Mouse (Mus musculus) lung, adult 2 months (tissue): ENCODE measurements around the gene Atxn2. TPM values are rescaled to one million over a fixed set of nuclear protein-coding genes. Genes with fewer than 3 reads are reported as not detected.

ENCODE experiments used
- DNase-seq: peaks from one replicate; pipeline ENCODE4 v3.0.0; 2022
- H3K4me1 ChIP-seq: fragments of 200-500 bp; 2 replicates; pipeline ENCODE4 v1.6.1; 2011; ENCODE audit warnings: low read length; ENCODE audit not compliant: control insufficient read depth, insufficient read depth
- H3K4me3 ChIP-seq: fragments of 200-500 bp; replicated peaks from 2 replicates; pipeline ENCODE3; 2011; ENCODE audit warnings: low read depth, mild to moderate bottlenecking, control low read depth, low read length; ENCODE audit errors: extremely low read depth
- CTCF ChIP-seq: fragments of 200-500 bp; IDR thresholded peaks from 2 replicates; pipeline ENCODE4 v1.5.1; 2011; ENCODE audit warnings: mild to moderate bottlenecking, low read length, control low read depth; ENCODE audit not compliant: insufficient read depth
- POLR2A ChIP-seq: fragments of 200-500 bp; IDR thresholded peaks from 2 replicates; pipeline ENCODE4 v1.6.1; 2011; ENCODE audit warnings: low read depth, mild to moderate bottlenecking, control low read depth, low read length, borderline replicate concordance; ENCODE audit errors: extremely low read depth
- WGBS: fragments of 180-500 bp; shearing (Covaris S2); methylation state at CpG from one replicate; pipeline ENCODE4 v1.1.7; 2018; 5-methylcytosine and 5-hydroxymethylcytosine counted together
- polyA plus RNA-seq: library from polyadenylated mRNA; depleted of rRNA; stranded (reverse); fragments of >200 nt; gene quantifications from 2 replicates; pipeline ENCODE4 v1.2.3, GENCODE M21; 2012

Gene Atxn2
- polyA plus RNA-seq, 1 experiment: 108 TPM

DNA sequence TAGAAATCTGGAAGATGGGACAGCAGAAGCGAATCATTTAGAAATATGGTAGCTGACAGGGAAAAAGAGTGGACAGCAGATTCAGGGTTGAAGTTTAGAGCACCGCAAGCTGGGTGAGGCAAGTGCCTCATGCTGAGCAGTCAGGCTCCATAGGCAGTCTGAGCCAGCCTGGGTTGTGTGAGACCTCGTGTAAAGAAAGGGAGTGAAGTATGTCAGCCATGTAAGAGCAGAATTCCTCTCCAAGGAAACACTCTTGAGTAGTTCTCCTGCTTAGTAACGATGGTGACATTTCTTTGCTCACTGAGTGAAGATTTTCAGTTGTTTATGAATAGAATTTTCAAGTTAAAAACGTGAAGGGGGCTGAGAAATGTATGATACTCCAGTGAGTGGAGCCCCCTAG lies 69.0 kb downstream of the Atxn2 start:
- no peak for TF ChIP-seq POLR2A
- no peak for TF ChIP-seq CTCF
- H3K4me3 ChIP-seq: no peak overlapping the region
- 67% methylated on average over 5 of the region's 5 CpGs for WGBS
- no peak for DNase-seq
- 0 out of 2 replicates have a peak, but pooled peaks cover 2% of the 10 kb centered on the region for H3K4me1 ChIP-seq

- no peak overlapping the region for H3K4me3 ChIP-seq
- 0 out of 2 replicates have a peak, but pooled peaks cover 2% of the 10 kb centered on the region for H3K4me1 ChIP-seq
- DNase-seq: no peak
- TF ChIP-seq CTCF: no peak
- no peak for TF ChIP-seq POLR2A
- 56% methylated on average over 4 of the region's 4 CpGs for WGBS
Observed at GRCm38 (mm10) chr5:121782467-121782866, 71.3 kb downstream of the Atxn2 start.

DNA sequence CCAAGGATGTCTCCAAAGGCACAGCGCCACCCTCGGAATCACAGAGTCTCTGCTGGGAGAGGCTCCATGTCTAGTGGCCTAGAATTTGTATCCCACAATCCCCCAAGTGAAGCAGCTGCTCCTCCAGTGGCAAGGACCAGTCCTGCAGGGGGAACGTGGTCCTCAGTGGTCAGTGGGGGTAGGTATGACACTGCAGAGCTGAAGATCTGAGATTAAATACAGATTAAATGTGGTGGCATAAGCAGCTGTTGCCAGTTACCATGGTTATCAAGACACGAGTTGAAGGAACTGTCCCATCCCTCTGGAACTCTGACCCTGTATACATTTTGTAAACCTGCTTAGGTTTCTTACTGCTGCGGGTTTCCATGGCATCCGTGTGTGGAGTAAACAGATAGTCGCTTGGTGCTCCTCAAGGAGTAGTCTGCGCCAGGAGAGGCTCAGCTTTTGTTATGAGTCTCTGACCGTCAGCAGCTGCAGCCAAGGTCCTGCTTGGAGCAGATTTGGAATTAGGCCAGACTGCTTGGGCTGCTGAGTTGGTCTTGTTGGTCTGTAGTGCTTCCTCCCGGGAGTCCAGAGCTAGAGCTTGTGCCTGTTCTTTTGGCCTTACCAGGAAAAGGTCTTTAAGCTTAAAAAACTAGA lies 72.8 kb downstream of the Atxn2 start:
- H3K4me1 ChIP-seq: 0 out of 2 replicates have a peak, but pooled peaks cover 2% of the 10 kb centered on the region
- TF ChIP-seq CTCF (no peak), POLR2A (no peak)
- H3K4me3 ChIP-seq: no peak overlapping the region
- DNase-seq: no peak
- WGBS: 38% methylated on average over 10 of the region's 10 CpGs

GRCm38 (mm10) chr5:121791026-121791425 lies 79.9 kb downstream of the Atxn2 start:
- DNase-seq: no peak
- no peak for TF ChIP-seq CTCF
- no peak for TF ChIP-seq POLR2A
- 85% methylated on average over 5 of the region's 5 CpGs for WGBS
- H3K4me1 ChIP-seq: no peaks in the 10 kb centered on the region
- H3K4me3 ChIP-seq: no peak overlapping the region

DNA sequence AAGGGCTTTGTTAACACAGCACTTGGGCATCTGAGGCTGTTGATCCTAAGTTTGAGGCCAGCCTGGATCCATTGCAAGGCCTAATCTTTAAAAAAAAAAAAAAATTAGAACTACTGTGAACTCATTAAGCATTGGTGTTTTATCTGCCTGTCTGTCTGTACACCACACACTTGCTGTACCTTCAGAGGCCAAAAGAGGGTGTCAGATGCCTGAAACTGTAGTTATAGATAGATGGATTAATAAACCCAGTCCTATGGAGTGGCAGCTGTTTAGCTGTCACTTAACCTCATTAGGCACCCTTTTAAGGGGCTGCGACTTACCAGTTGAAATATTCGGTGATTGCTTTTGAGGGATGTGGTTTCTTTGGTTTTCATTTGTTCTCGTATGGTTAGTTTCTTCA lies 84.7 kb downstream of the Atxn2 start:
- 84% methylated on average over 3 of the region's 3 CpGs for whole genome bisulfite sequencing
- Histone ChIP-seq H3K4me3 (no peak overlapping the region), H3K4me1 (no peaks in the 10 kb centered on the region)
- no peak for TF ChIP-seq CTCF
- TF ChIP-seq POLR2A: no peak
- DNase-seq: no peak

- Histone ChIP-seq H3K4me3 (no peak overlapping the region), H3K4me1 (no peaks in the 10 kb centered on the region)
- DNase-seq: no peak
- WGBS: 93% methylated on average over 2 of the region's 2 CpGs
- TF ChIP-seq POLR2A (no peak), CTCF (no peak)
Observed at GRCm38 (mm10) chr5:121798447-121798846, 87.3 kb downstream of the Atxn2 start.

DNA sequence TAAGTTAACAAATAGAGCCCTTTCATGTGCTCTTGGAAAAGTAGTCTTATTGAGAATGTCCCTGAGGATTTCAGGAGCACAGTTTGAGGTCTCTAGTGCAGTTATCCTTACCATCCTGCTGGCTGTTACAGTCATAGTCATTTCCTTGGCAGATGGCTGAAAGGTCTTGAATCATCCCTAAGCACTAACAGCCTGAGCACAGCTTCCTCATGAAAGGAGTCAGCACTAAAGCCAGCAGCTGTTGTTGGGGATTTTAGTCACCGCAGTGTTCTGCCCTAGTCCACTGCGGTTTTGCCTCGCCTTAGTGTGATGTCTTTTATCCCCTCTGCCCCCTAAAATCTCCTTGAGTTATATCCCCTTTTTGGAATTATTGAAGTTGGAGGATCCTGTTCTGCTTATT lies 96.0 kb downstream of the Atxn2 start:
- DNase-seq: no peak
- 78% methylated on average over 3 of the region's 3 CpGs for WGBS
- Histone ChIP-seq H3K4me1 (peaks cover 13% of the 10 kb centered on the region), H3K4me3 (no peak overlapping the region)
- no peak for TF ChIP-seq CTCF

GRCm38 (mm10) chr5:121808202-121808601 lies 97.1 kb downstream of the Atxn2 start:
- H3K4me3 ChIP-seq: no peak overlapping the region
- no peak for TF ChIP-seq CTCF
- no peak for TF ChIP-seq POLR2A
- no peak for DNase-seq
- peaks cover 15% of the 10 kb centered on the region for H3K4me1 ChIP-seq
- WGBS: 84% methylated on average over 2 of the region's 2 CpGs

- no peak overlapping the region for H3K4me3 ChIP-seq
- DNase-seq: no peak
- peaks cover 15% of the 10 kb centered on the region for H3K4me1 ChIP-seq
- WGBS: 38% methylated on average over 5 of the region's 5 CpGs
- no peak for TF ChIP-seq POLR2A
- TF ChIP-seq CTCF: no peak
Observed at GRCm38 (mm10) chr5:121809667-121810224, 98.6 kb downstream of the Atxn2 start.

DNA sequence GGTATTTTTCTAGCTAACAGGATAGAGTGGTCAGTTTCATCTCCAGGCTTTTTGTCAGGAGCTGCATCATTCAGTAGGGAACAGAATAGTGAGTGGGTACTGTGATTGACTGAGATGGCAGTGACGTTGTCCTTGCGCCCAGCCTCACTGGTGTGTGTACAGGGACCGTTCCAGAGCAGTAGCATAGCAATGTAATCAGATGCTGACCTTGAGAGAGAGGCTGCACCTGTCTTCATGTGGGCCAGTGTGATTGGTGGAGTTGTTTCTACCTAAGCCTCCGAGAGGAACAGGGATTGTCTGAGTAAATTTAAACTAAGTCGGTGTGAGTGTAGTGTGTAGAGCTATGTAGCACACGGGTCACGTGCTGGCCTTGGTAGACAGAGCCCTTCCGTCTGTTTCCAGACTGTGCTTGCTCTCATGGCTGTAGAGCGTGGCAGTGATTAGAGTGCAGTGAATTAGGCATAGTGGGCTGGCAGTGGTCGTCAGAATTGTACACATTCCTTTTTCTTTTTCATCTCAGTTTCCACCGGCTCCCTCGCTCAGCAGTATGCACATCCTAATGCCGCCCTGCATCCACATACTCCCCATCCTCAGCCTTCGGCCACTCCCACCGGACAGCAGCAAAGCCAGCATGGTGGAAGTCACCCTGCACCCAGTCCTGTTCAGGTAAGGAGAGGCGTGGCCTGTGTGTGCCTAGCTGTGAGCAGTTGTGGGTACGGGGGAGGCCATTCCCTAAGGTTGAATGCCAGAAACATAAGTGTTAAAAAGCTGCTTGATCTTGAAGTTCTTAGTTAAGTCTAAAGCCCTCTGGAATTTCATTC lies 99.4 kb downstream of the Atxn2 start:
- Histone ChIP-seq H3K4me1 (peaks cover 18% of the 10 kb centered on the region), H3K4me3 (no peak overlapping the region)
- TF ChIP-seq POLR2A: no peak
- no peak for TF ChIP-seq CTCF
- DNase-seq: no peak
- 85% methylated on average over 17 of the region's 17 CpGs for WGBS
